Mouse (Mus musculus): ENCODE measurements around the gene Ahcyl2. TPM values are rescaled to one million over a fixed set of nuclear protein-coding genes. Genes with fewer than 3 reads are reported as not detected.

The Ahcyl2 gene
- total and polyA plus RNA-seq, 3 experiments = 50.0 to 204 (median 184) TPM

DNA sequence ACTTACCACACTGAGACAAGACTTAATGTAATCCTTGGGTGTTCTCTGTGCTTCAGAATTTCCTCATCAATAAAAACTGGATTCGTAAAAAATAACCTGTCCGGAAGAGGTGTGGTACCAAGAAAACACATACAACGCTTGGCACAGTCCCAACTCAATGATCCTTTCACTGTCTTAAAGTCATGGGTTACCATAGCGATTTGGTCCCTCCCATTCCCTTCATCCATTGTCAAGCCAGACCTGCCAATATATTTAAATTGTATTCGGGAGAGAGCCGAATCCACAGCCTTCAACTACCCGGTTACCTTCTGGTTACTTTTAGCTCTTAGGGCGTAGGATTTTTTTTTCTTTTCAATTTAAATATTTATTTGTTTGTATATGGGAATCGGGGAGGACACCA, 148.0 kb downstream of the Ahcyl2 start:
- Histone ChIP-seq H3K27me3 (replicated peaks) (no peaks in the 10 kb centered on the region), H3K9ac (ENCODE audit: insufficient read depth, low read depth) (no peak overlapping the region), H3K79me2 (replicated peaks; ENCODE audit: control insufficient read depth, extremely low read depth, insufficient read depth, poor library complexity, severe bottlenecking) (no peaks in the 10 kb centered on the region), H3K4me1 (ENCODE audit: control insufficient read depth in 1 of 2, insufficient read depth in 2 of 2) (peaks cover 3 to 25% of the 10 kb centered on the region in 2 experiments; a peak in 3 of 4 replicates), H3K4me2 (ENCODE audit: insufficient read depth, low read depth, poor library complexity, severe bottlenecking) (peak overlapping the region; percentile 79; the same call in 1 of the 2 replicates), H3K27ac (ENCODE audit: insufficient read depth, low read depth) (no peak overlapping the region), H3K9me3 (replicated peaks; ENCODE audit: low read length) (no peaks in the 10 kb centered on the region), H3K4me3 (replicated peaks in 1 of 3; ENCODE audit: low read depth in 2 of 3, low read length in 2 of 3, poor library complexity in 1 of 3) (no peak overlapping the region), H3K36me3 (replicated peaks in 1 of 2; ENCODE audit: control insufficient read depth in 1 of 2, insufficient read depth in 1 of 2, low read length in 1 of 2) (peaks cover 0 to 13% of the 10 kb centered on the region in 2 experiments)
- TF ChIP-seq JUND (conservative IDR thresholded peaks at IDR 0.05; ENCODE audit: low read depth, low read length) = no peak
- TF ChIP-seq POLR2AphosphoS2 (IDR thresholded peaks at IDR 0.05; ENCODE audit: low read depth, low read length) = no peak
- no peak for TF ChIP-seq KAT2A (IDR thresholded peaks at IDR 0.05; ENCODE audit: insufficient replicate concordance, low read length)
- TF ChIP-seq BHLHE40 (IDR thresholded peaks at IDR 0.05; ENCODE audit: low read depth, low read length) = no peak
- no peak for TF ChIP-seq ZMIZ1 (IDR thresholded peaks at IDR 0.05; ENCODE audit: low read depth, low read length)
- TF ChIP-seq USF2 (conservative IDR thresholded peaks at IDR 0.05; ENCODE audit: low read depth, low read length) = no peak
- no peak for TF ChIP-seq ZC3H11A (IDR thresholded peaks at IDR 0.05; ENCODE audit: low read depth, low read length)
- no peak for TF ChIP-seq IRF4 (IDR thresholded peaks at IDR 0.05; ENCODE audit: low read depth, low read length)
- TF ChIP-seq MAZ (IDR thresholded peaks at IDR 0.05; ENCODE audit: low read depth, low read length) = no peak
- TF ChIP-seq MEF2A (IDR thresholded peaks at IDR 0.05; ENCODE audit: borderline replicate concordance, low read depth, low read length) = no peak
- TF ChIP-seq SIN3A (IDR thresholded peaks at IDR 0.05; ENCODE audit: low read length) = no peak
- no peak for TF ChIP-seq ETS1 (conservative IDR thresholded peaks at IDR 0.05; ENCODE audit: low read depth, low read length)
- no peak for TF ChIP-seq TCF12 (IDR thresholded peaks at IDR 0.05; ENCODE audit: low read depth, low read length)
- TF ChIP-seq E2F4 (IDR thresholded peaks at IDR 0.05; ENCODE audit: insufficient replicate concordance, low read depth, low read length) = no peak
- no peak for TF ChIP-seq GABPA (IDR thresholded peaks at IDR 0.05; ENCODE audit: insufficient replicate concordance, low read depth, low read length)
- dilution Hi-C loops (cut with MboI; ENCODE audit: extremely low pct_ligation_motif_present, extremely low pct_unique_long_range_greater_than_20kb, low sequenced_read_pairs) = no loop called here
- in situ Hi-C loops (cut with MboI; ENCODE audit: low pct_ligation_motif_present, low pct_unique_long_range_greater_than_20kb, low sequenced_read_pairs) = no loop called here
- no peak for DNase-seq (ENCODE audit: extremely low read depth)

DNA sequence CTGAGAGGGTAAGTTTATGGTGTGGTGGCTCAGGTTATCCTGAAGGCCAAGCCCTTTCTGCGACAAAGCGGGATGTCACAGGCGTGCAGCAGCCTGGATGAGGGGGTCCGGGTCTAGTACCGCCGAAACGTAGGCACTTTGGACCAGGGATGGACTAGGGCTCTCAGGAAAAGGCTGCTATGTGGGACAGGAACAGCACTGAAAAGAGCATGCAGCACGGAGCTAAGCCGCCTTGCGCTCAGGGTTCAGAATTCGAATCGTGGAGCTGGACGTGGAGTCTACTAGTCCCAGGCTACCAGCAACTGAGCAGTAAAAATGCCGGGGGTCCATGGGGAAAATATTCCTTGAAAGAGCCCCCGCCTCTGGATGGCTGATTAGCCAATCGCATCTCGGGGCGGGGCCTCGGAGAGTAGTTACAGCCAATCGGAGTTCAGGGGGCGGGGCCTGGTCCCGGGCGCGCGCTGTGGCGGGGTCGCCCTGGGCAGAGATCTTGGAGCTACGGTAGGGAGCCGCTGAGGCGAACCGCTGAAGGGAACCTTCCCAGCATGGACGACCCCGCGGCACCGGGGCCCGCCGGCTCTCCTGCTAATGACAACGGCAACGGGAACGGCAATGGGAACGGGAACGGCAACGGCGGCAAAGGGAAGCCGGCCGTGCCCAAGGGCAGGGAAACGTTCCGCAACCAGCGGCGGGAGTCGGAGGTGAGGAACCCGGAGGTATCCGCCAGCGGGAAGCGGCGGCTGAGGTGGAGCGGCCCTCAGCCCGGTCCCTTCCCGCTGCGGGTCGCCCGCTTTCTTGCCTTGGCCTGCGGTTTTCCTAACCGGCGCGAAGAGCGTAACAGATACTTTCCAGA, 148.9 kb downstream of the Ahcyl2 start, which contains the start of gene Strip2:
Strip2 (plus strand) TSS at position 483 of the 853 bp plus-strand sequence.
- peak; percentile 45; the same call in 1 of the 2 replicates for TF ChIP-seq TBP (conservative IDR thresholded peaks at IDR 0.05; ENCODE audit: low read depth, low read length)
- peak; percentile 53; the same call in 1 of the 2 replicates for TF ChIP-seq POLR2A (IDR thresholded peaks at IDR 0.05; ENCODE audit: low read depth, low read length)
- TF ChIP-seq NRF1 (IDR thresholded peaks at IDR 0.05; ENCODE audit: low read depth, low read length) = peak; percentile 25; the same call in 1 of the 2 replicates
- TF ChIP-seq CHD2 (IDR thresholded peaks at IDR 0.05; ENCODE audit: low read length) = peak; percentile 67
- TF ChIP-seq TCF12 (IDR thresholded peaks at IDR 0.05; ENCODE audit: low read depth, low read length) = no peak; the same call in 1 of the 2 replicates
- TF ChIP-seq JUN (IDR thresholded peaks at IDR 0.05; ENCODE audit: insufficient read depth, low read depth, low read length) = no peak
- no peaks in the 10 kb centered on the region for H3K27me3 ChIP-seq (replicated peaks)
- in situ Hi-C loops (cut with MboI; ENCODE audit: low pct_ligation_motif_present, low pct_unique_long_range_greater_than_20kb, low sequenced_read_pairs) = no loop called here

More for the DNA sequence above, 148.9 kb downstream of the Ahcyl2 start, which contains the start of gene Strip2:
- no peak within 1 kb of the TSS for H3K27ac ChIP-seq (ENCODE audit: insufficient read depth, low read depth)
- peaks cover 3 to 25% of the 10 kb centered on the region in 2 experiments; a peak in 3 of 4 replicates for H3K4me1 ChIP-seq (ENCODE audit: control insufficient read depth in 1 of 2, insufficient read depth in 2 of 2)
- peak within 1 kb of the TSS; percentile 32 for H3K9ac ChIP-seq (ENCODE audit: insufficient read depth, low read depth)
- peak; percentile 85 for DNase-seq (ENCODE audit: extremely low read depth)
- peaks cover 0 to 4% of the 10 kb centered on the region in 2 experiments for H3K36me3 ChIP-seq (replicated peaks in 1 of 2; ENCODE audit: control insufficient read depth in 1 of 2, insufficient read depth in 1 of 2, low read length in 1 of 2)
- H3K79me2 ChIP-seq (replicated peaks; ENCODE audit: control insufficient read depth, extremely low read depth, insufficient read depth, poor library complexity, severe bottlenecking) = no peaks in the 10 kb centered on the region
- dilution Hi-C loops (cut with MboI; ENCODE audit: extremely low pct_ligation_motif_present, extremely low pct_unique_long_range_greater_than_20kb, low sequenced_read_pairs) = no loop called here
- H3K4me3 ChIP-seq (replicated peaks in 1 of 3; ENCODE audit: low read depth in 2 of 3, low read length in 2 of 3, poor library complexity in 1 of 3) = peak within 1 kb of the TSS; percentile 65 to 87 (median 83)
- peak within 1 kb of the TSS; percentile 79 for H3K4me2 ChIP-seq (ENCODE audit: insufficient read depth, low read depth, poor library complexity, severe bottlenecking)
- H3K9me3 ChIP-seq (replicated peaks; ENCODE audit: low read length) = no peaks in the 10 kb centered on the region

Data from CH12.LX (cell line).